Mouse (Mus musculus) heart, postnatal 0 days (tissue): ENCODE results near the gene Eva1a.

Experiments
- CTCF ChIP-seq: IDR thresholded peaks from 2 replicates; pipeline ENCODE4 v1.5.1; 2016; ENCODE audit warnings: antibody characterized with exemption, control low read depth, low read depth
- EP300 ChIP-seq: IDR thresholded peaks from 2 replicates; pipeline ENCODE4 v1.6.1; 2016; ENCODE audit warnings: antibody characterized with exemption, low read depth

DNA sequence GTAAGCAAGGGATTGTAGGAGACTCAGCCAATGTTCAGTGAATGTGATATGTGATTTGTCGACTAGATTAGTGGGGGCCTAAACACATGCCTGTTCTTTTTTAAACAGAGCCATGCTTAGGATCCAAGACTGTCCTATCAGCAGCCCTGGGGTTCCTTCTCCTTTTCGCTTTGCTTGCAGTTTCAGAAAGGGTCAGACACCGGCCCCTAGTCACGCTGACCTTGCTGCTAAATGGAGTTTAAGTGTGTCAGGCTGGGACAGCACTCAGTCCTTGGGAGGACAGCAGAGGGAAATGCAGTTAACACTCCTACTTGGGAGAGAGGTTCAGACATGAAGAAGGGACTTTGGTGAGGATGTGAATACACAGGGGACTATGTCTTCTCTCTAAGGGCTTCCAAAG, 3.7 kb downstream of the Eva1a start:
- TF ChIP-seq CTCF (no peak), EP300 (no peak)
